Mouse (Mus musculus): ENCODE measurements at regions not wholly inside any gene's neighbourhood (a gene's known extent, or its start where the extent isn't known, plus 50 kb on each side); places are given as distances from the start of the nearest gene placed in this dataset.

DNA sequence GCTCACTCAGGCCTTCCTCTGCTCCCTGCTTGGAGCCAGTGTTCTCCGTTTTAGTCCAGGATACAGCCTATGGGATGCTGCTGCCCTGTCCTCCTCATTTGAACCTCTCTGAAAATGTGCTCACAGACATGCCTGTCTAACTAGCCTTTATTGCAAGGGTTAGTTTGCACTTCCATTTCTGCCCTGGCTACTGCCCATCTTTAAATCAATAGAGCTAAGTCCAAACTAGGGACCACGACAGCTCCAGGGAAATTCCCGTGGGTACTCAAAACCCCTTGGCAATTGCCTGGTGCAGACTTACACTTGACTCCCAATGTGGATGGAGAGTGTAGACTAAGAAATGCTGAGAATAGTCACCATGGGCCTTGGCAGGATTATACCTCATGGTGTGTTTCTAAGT is 276.4 kb downstream of the Glrx3 start:
- no peaks in the 10 kb centered on the region for H3K27me3 ChIP-seq (ENCODE audit: control insufficient read depth in 1 of 2, insufficient read depth in 2 of 2, low read length in 2 of 2)

DNA sequence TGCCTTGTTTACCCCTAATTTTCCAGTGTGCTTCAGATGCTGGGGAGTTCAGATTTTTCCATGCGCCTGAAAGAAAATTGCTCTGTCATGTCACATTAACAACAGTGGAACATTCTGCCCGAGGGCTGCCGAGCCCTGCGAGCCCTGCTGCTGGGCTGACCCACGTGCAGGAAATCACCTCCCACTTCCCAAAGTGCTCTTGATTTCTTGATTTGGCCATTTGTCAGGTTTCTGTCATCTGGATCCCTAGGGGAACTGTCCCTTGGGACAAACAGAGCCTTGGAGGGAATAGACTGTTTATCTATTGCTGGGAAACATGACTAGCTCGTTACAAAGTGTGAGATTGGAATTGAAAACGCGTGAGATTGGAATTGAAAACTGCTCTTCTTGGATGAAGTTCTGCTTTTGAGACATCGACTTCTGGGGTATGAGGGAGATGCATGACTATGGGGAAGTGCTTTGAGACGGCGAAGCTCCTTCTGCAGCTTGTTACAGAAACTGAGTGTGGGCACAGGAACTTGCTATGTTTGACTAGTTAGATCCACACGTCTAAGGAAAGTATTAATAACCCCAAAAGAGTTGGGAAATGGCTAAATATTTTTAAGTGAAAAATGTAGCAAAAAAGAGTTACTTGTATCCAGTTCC is 277.0 kb downstream of the Glrx3 start:
- TF ChIP-seq BHLHE40 (IDR thresholded peaks at IDR 0.05; ENCODE audit: borderline replicate concordance, low read depth, low read length): no peak
- TF ChIP-seq NELFE (IDR thresholded peaks at IDR 0.05; ENCODE audit: low read depth, low read length): no peak
- TF ChIP-seq ETS1 (IDR thresholded peaks at IDR 0.05; ENCODE audit: low read depth, low read length): no peak
- no peak for TF ChIP-seq RCOR1 (IDR thresholded peaks at IDR 0.05; ENCODE audit: low read depth, low read length)
- no peak for TF ChIP-seq USF1 (IDR thresholded peaks at IDR 0.05; ENCODE audit: low read depth, low read length)
- no peak for TF ChIP-seq SMC3 (IDR thresholded peaks at IDR 0.05; ENCODE audit: low read depth, low read length)
- no peak for TF ChIP-seq MYB (IDR thresholded peaks at IDR 0.05; ENCODE audit: low read depth, low read length)
- TF ChIP-seq MYC (IDR thresholded peaks at IDR 0.05; ENCODE audit: low read depth, low read length): no peak
- TF ChIP-seq POLR2A (IDR thresholded peaks at IDR 0.05; ENCODE audit: control insufficient read depth in 1 of 2, insufficient read depth in 1 of 2, low read depth in 1 of 2, low read length in 2 of 2, poor library complexity in 1 of 2): no peak
- TF ChIP-seq NRF1 (IDR thresholded peaks at IDR 0.05; ENCODE audit: insufficient read depth, low read depth, low read length, poor library complexity, severe bottlenecking): no peak
- TF ChIP-seq POLR2AphosphoS5 (IDR thresholded peaks at IDR 0.05; ENCODE audit: borderline replicate concordance, low read depth, low read length): no peak
- TF ChIP-seq MEF2A (IDR thresholded peaks at IDR 0.05; ENCODE audit: extremely low read depth, insufficient replicate concordance, low read depth, low read length, poor library complexity, severe bottlenecking): no peak
- H3K9me3 ChIP-seq (replicated peaks; ENCODE audit: insufficient read depth, low read length): no peaks in the 10 kb centered on the region

More for the DNA sequence above, 276.4 kb downstream of the Glrx3 start:
- no peak for DNase-seq (ENCODE audit: low read depth, low spot score)
- TF ChIP-seq KAT2A (conservative IDR thresholded peaks at IDR 0.05; ENCODE audit: low read depth, low read length) (no peak), RCOR1 (IDR thresholded peaks at IDR 0.05; ENCODE audit: low read depth, low read length) (no peak), HCFC1 (IDR thresholded peaks at IDR 0.05; ENCODE audit: low read depth, low read length) (no peak), TBP (IDR thresholded peaks at IDR 0.05; ENCODE audit: low read depth, low read length) (no peak), ZMIZ1 (IDR thresholded peaks at IDR 0.05; ENCODE audit: low read depth, low read length) (no peak), MXI1 (IDR thresholded peaks at IDR 0.05; ENCODE audit: low read depth, low read length) (no peak), MAZ (IDR thresholded peaks at IDR 0.05; ENCODE audit: low read depth, low read length) (no peak), E2F4 (IDR thresholded peaks at IDR 0.05; ENCODE audit: borderline replicate concordance, low read depth, low read length) (no peak), POLR2AphosphoS2 (IDR thresholded peaks at IDR 0.05; ENCODE audit: low read length) (no peak), POLR2AphosphoS5 (IDR thresholded peaks at IDR 0.05; ENCODE audit: borderline replicate concordance, low read depth, low read length) (no peak), ELF1 (IDR thresholded peaks at IDR 0.05; ENCODE audit: low read depth, low read length) (no peak), ZC3H11A (IDR thresholded peaks at IDR 0.05; ENCODE audit: low read depth, low read length) (no peak)
- H3K9me3 ChIP-seq (replicated peaks; ENCODE audit: insufficient read depth, low read length): no peaks in the 10 kb centered on the region
- no peak overlapping the region for H3K9ac ChIP-seq (ENCODE audit: control insufficient read depth, low read depth, low read length, poor library complexity, severe bottlenecking)
- H3K36me3 ChIP-seq (ENCODE audit: control insufficient read depth in 1 of 2, insufficient read depth in 2 of 2, low read length in 2 of 2): no peaks in the 10 kb centered on the region
- no peaks in the 10 kb centered on the region for H3K79me2 ChIP-seq (ENCODE audit: control insufficient read depth, insufficient read depth, low read length, poor library complexity)
- H3K4me1 ChIP-seq (ENCODE audit: control insufficient read depth in 1 of 2, insufficient read depth in 2 of 2, low read length in 2 of 2): no peaks in the 10 kb centered on the region
- H3K4me3 ChIP-seq (ENCODE audit: control insufficient read depth in 1 of 2, insufficient read depth in 1 of 2, low read depth in 2 of 2, low read length in 2 of 2): no peak overlapping the region
- H3K27ac ChIP-seq (ENCODE audit: control insufficient read depth, low read depth, low read length): no peak overlapping the region

More for the DNA sequence above, 277.0 kb downstream of the Glrx3 start:
- Histone ChIP-seq H3K27me3 (ENCODE audit: control insufficient read depth in 1 of 2, insufficient read depth in 2 of 2, low read length in 2 of 2) (no peaks in the 10 kb centered on the region), H3K36me3 (ENCODE audit: control insufficient read depth in 1 of 2, insufficient read depth in 2 of 2, low read length in 2 of 2) (no peaks in the 10 kb centered on the region), H3K4me1 (ENCODE audit: control insufficient read depth in 1 of 2, insufficient read depth in 2 of 2, low read length in 2 of 2) (no peaks in the 10 kb centered on the region), H3K79me2 (ENCODE audit: control insufficient read depth, insufficient read depth, low read length, poor library complexity) (no peaks in the 10 kb centered on the region), H3K9ac (ENCODE audit: control insufficient read depth, low read depth, low read length, poor library complexity, severe bottlenecking) (no peak overlapping the region), H3K4me3 (ENCODE audit: control insufficient read depth in 1 of 2, insufficient read depth in 1 of 2, low read depth in 2 of 2, low read length in 2 of 2) (no peak overlapping the region), H3K27ac (ENCODE audit: control insufficient read depth, low read depth, low read length) (no peak overlapping the region)
- no peak for DNase-seq (ENCODE audit: low read depth, low spot score)
